Mouse (Mus musculus): ENCODE results near the gene Vldlr. TPM values are rescaled to one million over a fixed set of nuclear protein-coding genes. Genes with fewer than 3 reads are reported as not detected.

Gene Vldlr
- total RNA-seq, 1 experiment: 4.6 TPM

DNA sequence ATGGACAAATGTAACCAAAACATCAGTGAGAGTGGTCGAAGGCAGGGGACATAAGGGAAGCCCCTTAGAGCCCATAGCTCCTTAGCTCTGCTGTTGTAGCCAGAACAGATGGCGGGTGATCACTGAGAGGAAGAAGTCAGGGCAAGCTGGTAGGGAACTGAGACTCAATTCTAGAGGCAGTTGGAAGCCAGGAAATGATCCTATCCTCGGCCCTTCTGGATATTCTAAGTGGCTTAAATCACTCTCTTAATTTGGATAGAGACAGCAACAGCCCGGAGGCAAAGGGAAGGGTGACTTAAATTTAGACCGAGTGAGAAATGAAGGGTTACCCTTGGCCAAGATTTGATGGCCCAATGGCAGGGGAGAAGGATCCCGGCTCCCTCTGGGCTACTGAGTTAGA is 6.8 kb downstream of the Vldlr start:
- H3K27ac ChIP-seq (ENCODE audit: insufficient read depth, low read depth, low read length, poor library complexity, severe bottlenecking): no peak overlapping the region
- no peaks in the 10 kb centered on the region for H3K36me3 ChIP-seq (ENCODE audit: control insufficient read depth, insufficient read depth, low read length, poor library complexity, severe bottlenecking)
- no peak for DNase-seq (ENCODE audit: low read depth, low spot score)
- no peak for TF ChIP-seq MAFK (IDR thresholded peaks at IDR 0.05; ENCODE audit: insufficient read depth, low read depth, low read length)
- TF ChIP-seq ZNF384 (IDR thresholded peaks at IDR 0.05; ENCODE audit: low read depth, low read length): no peak
- no peak for TF ChIP-seq HCFC1 (IDR thresholded peaks at IDR 0.05; ENCODE audit: borderline replicate concordance, insufficient read depth, low read length)
- TF ChIP-seq CHD2 (IDR thresholded peaks at IDR 0.05; ENCODE audit: low read depth, low read length): no peak
- no peak for TF ChIP-seq ZC3H11A (IDR thresholded peaks at IDR 0.05; ENCODE audit: borderline replicate concordance, low read depth, low read length)
- peaks cover 1 to 2% of the 10 kb centered on the region in 2 experiments; a peak in 1 of 4 replicates for H3K4me1 ChIP-seq (ENCODE audit: control insufficient read depth in 2 of 2, insufficient read depth in 2 of 2, low read length in 2 of 2, poor library complexity in 1 of 2)
- H3K9ac ChIP-seq (ENCODE audit: insufficient read depth, low read depth, low read length, poor library complexity, severe bottlenecking): no peak overlapping the region
- no peak overlapping the region for H3K4me3 ChIP-seq (ENCODE audit: insufficient read depth in 1 of 2, low read depth in 1 of 2, low read length in 2 of 2, poor library complexity in 1 of 2, severe bottlenecking in 1 of 2)
- in situ Hi-C loops (cut with MboI; ENCODE audit: low sequenced_read_pairs in 2 of 2, unreplicated experiment in 2 of 2): no loop called here
- H3K9me3 ChIP-seq (ENCODE audit: control insufficient read depth, insufficient read depth, low read depth, low read length): no peaks in the 10 kb centered on the region

DNA sequence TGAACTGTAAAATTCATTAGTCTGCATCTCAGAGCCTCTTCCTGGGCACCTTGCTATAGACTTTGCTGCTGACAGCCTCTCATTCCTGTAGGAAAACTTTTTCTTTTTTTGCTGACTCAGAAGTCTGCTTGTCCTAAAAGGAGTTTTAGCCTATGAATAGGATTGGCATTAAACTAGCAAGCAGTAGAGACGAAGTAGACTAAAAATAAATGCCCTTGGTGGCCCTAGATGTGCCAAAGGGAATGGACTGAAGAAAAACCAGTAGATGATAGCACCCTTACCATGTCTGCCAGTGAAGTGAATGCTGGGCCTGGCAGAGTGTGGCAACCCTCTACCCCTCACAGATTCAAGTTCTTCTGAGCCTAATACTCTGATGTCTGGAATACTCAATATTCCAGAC is 8.1 kb downstream of the Vldlr start:
- in situ Hi-C loops (cut with MboI; ENCODE audit: low sequenced_read_pairs in 2 of 2, unreplicated experiment in 2 of 2): no loop called here
- TF ChIP-seq MAFK (IDR thresholded peaks at IDR 0.05; ENCODE audit: insufficient read depth, low read depth, low read length) (peak; percentile 40; the same call in 1 of the 2 replicates), ZC3H11A (IDR thresholded peaks at IDR 0.05; ENCODE audit: borderline replicate concordance, low read depth, low read length) (no peak)
- H3K27ac ChIP-seq (ENCODE audit: insufficient read depth, low read depth, low read length, poor library complexity, severe bottlenecking): no peak overlapping the region
- H3K4me1 ChIP-seq (ENCODE audit: control insufficient read depth in 2 of 2, insufficient read depth in 2 of 2, low read length in 2 of 2, poor library complexity in 1 of 2): peaks cover 0 to 2% of the 10 kb centered on the region in 2 experiments; a peak in 1 of 4 replicates
- no peak overlapping the region for H3K4me3 ChIP-seq (ENCODE audit: insufficient read depth in 1 of 2, low read depth in 1 of 2, low read length in 2 of 2, poor library complexity in 1 of 2, severe bottlenecking in 1 of 2)
- no peak overlapping the region for H3K9ac ChIP-seq (ENCODE audit: insufficient read depth, low read depth, low read length, poor library complexity, severe bottlenecking)
- H3K9me3 ChIP-seq (ENCODE audit: control insufficient read depth, insufficient read depth, low read depth, low read length): no peaks in the 10 kb centered on the region
- no peaks in the 10 kb centered on the region for H3K36me3 ChIP-seq (ENCODE audit: control insufficient read depth, insufficient read depth, low read length, poor library complexity, severe bottlenecking)
- DNase-seq (ENCODE audit: low read depth, low spot score): no peak

DNA sequence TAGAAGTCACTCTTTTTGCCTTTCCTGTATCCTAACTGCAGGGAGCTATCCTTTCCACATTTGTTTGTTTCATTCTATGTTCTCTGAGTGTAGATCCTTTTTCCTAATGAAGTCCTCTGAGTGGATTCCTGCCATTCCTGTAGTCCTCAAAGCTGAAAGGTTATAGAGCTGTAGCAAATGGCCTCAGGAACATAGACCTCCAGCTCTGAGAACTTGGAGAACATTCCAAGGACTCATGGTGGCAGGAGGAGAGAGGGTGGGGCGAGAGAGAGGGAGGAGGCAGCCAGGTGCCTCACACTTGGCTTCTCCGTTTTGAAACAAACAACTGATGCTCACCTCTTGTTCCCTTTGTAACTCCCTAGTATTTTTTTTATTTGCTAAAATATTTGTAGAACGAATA is 10.3 kb downstream of the Vldlr start:
- Histone ChIP-seq H3K36me3 (ENCODE audit: control insufficient read depth, insufficient read depth, low read length, poor library complexity, severe bottlenecking) (no peaks in the 10 kb centered on the region), H3K27ac (ENCODE audit: insufficient read depth, low read depth, low read length, poor library complexity, severe bottlenecking) (no peak overlapping the region), H3K9me3 (ENCODE audit: control insufficient read depth, insufficient read depth, low read depth, low read length) (no peaks in the 10 kb centered on the region), H3K4me1 (ENCODE audit: control insufficient read depth in 2 of 2, insufficient read depth in 2 of 2, low read length in 2 of 2, poor library complexity in 1 of 2) (peaks cover 0 to 2% of the 10 kb centered on the region in 2 experiments; a peak in 1 of 4 replicates), H3K9ac (ENCODE audit: insufficient read depth, low read depth, low read length, poor library complexity, severe bottlenecking) (no peak overlapping the region), H3K4me3 (ENCODE audit: insufficient read depth in 1 of 2, low read depth in 1 of 2, low read length in 2 of 2, poor library complexity in 1 of 2, severe bottlenecking in 1 of 2) (no peak overlapping the region)
- TF ChIP-seq CHD2 (IDR thresholded peaks at IDR 0.05; ENCODE audit: low read depth, low read length) (no peak), HCFC1 (IDR thresholded peaks at IDR 0.05; ENCODE audit: borderline replicate concordance, insufficient read depth, low read length) (no peak), ZNF384 (IDR thresholded peaks at IDR 0.05; ENCODE audit: low read depth, low read length) (no peak), MAFK (IDR thresholded peaks at IDR 0.05; ENCODE audit: insufficient read depth, low read depth, low read length) (no peak), ZC3H11A (IDR thresholded peaks at IDR 0.05; ENCODE audit: borderline replicate concordance, low read depth, low read length) (no peak)
- DNase-seq (ENCODE audit: low read depth, low spot score): no peak
- in situ Hi-C loops (cut with MboI; ENCODE audit: low sequenced_read_pairs in 2 of 2, unreplicated experiment in 2 of 2): no loop called here

DNA sequence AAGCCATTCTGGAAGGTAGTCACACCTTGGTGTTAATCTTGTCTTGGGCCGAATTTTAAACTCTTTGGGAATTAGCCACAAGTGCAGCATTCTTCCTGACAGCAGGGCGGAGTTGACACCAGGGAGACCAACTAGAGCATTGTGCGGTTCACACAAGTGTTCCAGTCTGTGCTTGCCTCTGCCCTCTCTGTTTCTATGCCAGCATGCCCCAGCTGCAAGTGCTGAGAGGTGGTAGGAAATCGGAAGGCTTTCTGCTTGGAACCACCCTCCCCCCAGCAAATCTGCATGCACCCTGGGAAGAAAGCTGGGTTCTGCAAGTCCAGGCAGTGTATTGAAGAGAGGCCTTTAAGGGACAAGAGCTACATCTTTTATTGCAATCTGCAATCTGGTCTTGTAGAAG is 10.8 kb downstream of the Vldlr start:
- no peak for TF ChIP-seq MAFK (IDR thresholded peaks at IDR 0.05; ENCODE audit: insufficient read depth, low read depth, low read length)
- no peak for TF ChIP-seq ZNF384 (IDR thresholded peaks at IDR 0.05; ENCODE audit: low read depth, low read length)
- no peak for TF ChIP-seq HCFC1 (IDR thresholded peaks at IDR 0.05; ENCODE audit: borderline replicate concordance, insufficient read depth, low read length)
- no peak for TF ChIP-seq CHD2 (IDR thresholded peaks at IDR 0.05; ENCODE audit: low read depth, low read length)
- no peak for TF ChIP-seq ZC3H11A (IDR thresholded peaks at IDR 0.05; ENCODE audit: borderline replicate concordance, low read depth, low read length)
- Histone ChIP-seq H3K4me1 (ENCODE audit: control insufficient read depth in 2 of 2, insufficient read depth in 2 of 2, low read length in 2 of 2, poor library complexity in 1 of 2) (peaks cover 0 to 2% of the 10 kb centered on the region in 2 experiments; a peak in 1 of 4 replicates), H3K9ac (ENCODE audit: insufficient read depth, low read depth, low read length, poor library complexity, severe bottlenecking) (no peak overlapping the region), H3K4me3 (ENCODE audit: insufficient read depth in 1 of 2, low read depth in 1 of 2, low read length in 2 of 2, poor library complexity in 1 of 2, severe bottlenecking in 1 of 2) (no peak overlapping the region), H3K9me3 (ENCODE audit: control insufficient read depth, insufficient read depth, low read depth, low read length) (no peaks in the 10 kb centered on the region), H3K36me3 (ENCODE audit: control insufficient read depth, insufficient read depth, low read length, poor library complexity, severe bottlenecking) (no peaks in the 10 kb centered on the region), H3K27ac (ENCODE audit: insufficient read depth, low read depth, low read length, poor library complexity, severe bottlenecking) (no peak overlapping the region)
- no peak for DNase-seq (ENCODE audit: low read depth, low spot score)
- in situ Hi-C loops (cut with MboI; ENCODE audit: low sequenced_read_pairs in 2 of 2, unreplicated experiment in 2 of 2): no loop called here

DNA sequence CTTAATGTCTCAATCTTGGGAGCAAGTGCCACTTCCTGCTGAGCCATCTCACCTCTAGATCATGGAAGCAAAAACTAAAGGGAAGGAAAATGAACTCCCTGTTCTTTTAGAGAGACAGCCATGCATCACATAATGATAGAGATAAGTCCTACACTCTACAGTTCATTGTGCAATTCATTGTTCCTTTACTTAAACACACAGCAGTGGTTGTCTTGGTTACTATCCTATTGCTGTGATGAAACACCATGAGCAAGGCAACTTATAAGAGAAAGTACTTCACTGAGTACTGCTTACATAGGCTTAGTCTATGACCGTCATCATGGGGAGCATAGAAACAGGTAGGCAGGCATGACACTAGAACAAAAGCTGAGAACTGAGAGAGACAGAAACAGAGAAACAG is 12.0 kb downstream of the Vldlr start:
- peaks cover 0 to 2% of the 10 kb centered on the region in 2 experiments; a peak in 1 of 4 replicates for H3K4me1 ChIP-seq (ENCODE audit: control insufficient read depth in 2 of 2, insufficient read depth in 2 of 2, low read length in 2 of 2, poor library complexity in 1 of 2)
- no peaks in the 10 kb centered on the region for H3K9me3 ChIP-seq (ENCODE audit: control insufficient read depth, insufficient read depth, low read depth, low read length)
- H3K36me3 ChIP-seq (ENCODE audit: control insufficient read depth, insufficient read depth, low read length, poor library complexity, severe bottlenecking): no peaks in the 10 kb centered on the region
- TF ChIP-seq CHD2 (IDR thresholded peaks at IDR 0.05; ENCODE audit: low read depth, low read length) (no peak), HCFC1 (IDR thresholded peaks at IDR 0.05; ENCODE audit: borderline replicate concordance, insufficient read depth, low read length) (no peak), MAFK (IDR thresholded peaks at IDR 0.05; ENCODE audit: insufficient read depth, low read depth, low read length) (no peak), ZNF384 (IDR thresholded peaks at IDR 0.05; ENCODE audit: low read depth, low read length) (no peak), ZC3H11A (IDR thresholded peaks at IDR 0.05; ENCODE audit: borderline replicate concordance, low read depth, low read length) (no peak)
- DNase-seq (ENCODE audit: low read depth, low spot score): no peak
- no peak overlapping the region for H3K4me3 ChIP-seq (ENCODE audit: insufficient read depth in 1 of 2, low read depth in 1 of 2, low read length in 2 of 2, poor library complexity in 1 of 2, severe bottlenecking in 1 of 2)
- in situ Hi-C loops (cut with MboI; ENCODE audit: low sequenced_read_pairs in 2 of 2, unreplicated experiment in 2 of 2): no loop called here
- no peak overlapping the region for H3K9ac ChIP-seq (ENCODE audit: insufficient read depth, low read depth, low read length, poor library complexity, severe bottlenecking)
- no peak overlapping the region for H3K27ac ChIP-seq (ENCODE audit: insufficient read depth, low read depth, low read length, poor library complexity, severe bottlenecking)

Data from ES-E14 (cell line).